In genomic region chr11:20470396-20470795, GRCm38 (mm10) we compare ENCODE assay signal across 25 mouse cellular contexts.
DNase-seq lines count a peak whose midpoint lies in the region; ATAC-seq and TF ChIP-seq lines count a peak whose summit lies in the region.
"Had no signal": no experiment of that assay in that cellular context is flagged by ENCODE, and none has a peak within 500 bp of the region (broad histone marks: within the 10 kb centered on the region; RNA-seq: fewer than 3 reads in every experiment).

No protein-coding gene starts in this region.

- no peak for TF ChIP-seq EP300 in liver, postnatal 0 days (IDR thresholded peaks at IDR 0.05; ENCODE audit: low read depth)

- no peaks in the 10 kb centered on the region for H3K27me3 ChIP-seq in liver, adult 2 months (ENCODE audit: control insufficient read depth, insufficient read depth, low read length)
- H3K27me3 ChIP-seq in liver, embryonic 12.5 days (replicated peaks) = no peaks in the 10 kb centered on the region
- H3K27me3 ChIP-seq in liver, postnatal 0 days (ENCODE audit: insufficient read depth, low read length) = no peaks in the 10 kb centered on the region
- no peaks in the 10 kb centered on the region for H3K27me3 ChIP-seq in forebrain, embryonic 13.5 days
- H3K27me3 ChIP-seq: embryonic facial prominence, embryonic 12.5 days; embryonic facial prominence, embryonic 15.5 days; forebrain, embryonic 15.5 days; hindbrain, embryonic 12.5 days; hindbrain, embryonic 15.5 days; Patski had no signal

- no peaks in the 10 kb centered on the region for H3K9me3 ChIP-seq in liver, embryonic 12.5 days (replicated peaks)
- H3K9me3 ChIP-seq in liver, postnatal 0 days (ENCODE audit: low read length) = no peaks in the 10 kb centered on the region
- no peaks in the 10 kb centered on the region for H3K9me3 ChIP-seq in forebrain, embryonic 13.5 days (replicated peaks)
- H3K9me3 ChIP-seq: embryonic facial prominence, embryonic 12.5 days; embryonic facial prominence, embryonic 15.5 days; forebrain, embryonic 15.5 days; G1E; heart, embryonic 10.5 days; heart, embryonic 13.5 days; hindbrain, embryonic 12.5 days; hindbrain, embryonic 15.5 days had no signal

- H3K9ac ChIP-seq in liver, adult 2 months (ENCODE audit: low read depth, low read length) = no peak overlapping the region
- no peak overlapping the region for H3K9ac ChIP-seq in liver, embryonic 12.5 days
- H3K9ac ChIP-seq in liver, postnatal 0 days (replicated peaks) = no peak overlapping the region
- H3K9ac ChIP-seq in forebrain, embryonic 13.5 days = no peak overlapping the region
- H3K9ac ChIP-seq: embryonic facial prominence, embryonic 12.5 days; embryonic facial prominence, embryonic 15.5 days; forebrain, embryonic 15.5 days; heart, embryonic 13.5 days; hindbrain, embryonic 12.5 days; hindbrain, embryonic 15.5 days had no signal

- ATAC-seq in liver, embryonic 12.5 days = no peak
- no peak for ATAC-seq in liver, postnatal 0 days
- no peak for ATAC-seq in forebrain, embryonic 13.5 days
- ATAC-seq: forebrain, embryonic 15.5 days had no signal

- peaks cover 16% of the 10 kb centered on the region; the same call in 1 of the 2 replicates for H3K4me1 ChIP-seq in liver, adult 2 months (ENCODE audit: control insufficient read depth, insufficient read depth, low read length)
- H3K4me1 ChIP-seq in liver, embryonic 12.5 days = peaks cover 18% of the 10 kb centered on the region
- peaks cover 27% of the 10 kb centered on the region for H3K4me1 ChIP-seq in liver, postnatal 0 days (ENCODE audit: insufficient read depth)
- H3K4me1 ChIP-seq in forebrain, embryonic 13.5 days = no peaks in the 10 kb centered on the region
- H3K4me1 ChIP-seq: embryonic facial prominence, embryonic 12.5 days; embryonic facial prominence, embryonic 15.5 days; forebrain, embryonic 15.5 days; hindbrain, embryonic 15.5 days had no signal

- no peak overlapping the region for H3K4me2 ChIP-seq in liver, embryonic 12.5 days
- H3K4me2 ChIP-seq in liver, postnatal 0 days (ENCODE audit: low read depth, low read length) = peak overlapping the region; percentile 55; the same call in 1 of the 2 replicates
- H3K4me2 ChIP-seq in forebrain, embryonic 13.5 days = no peak overlapping the region
- H3K4me2 ChIP-seq: embryonic facial prominence, embryonic 12.5 days; embryonic facial prominence, embryonic 15.5 days; forebrain, embryonic 15.5 days; heart, embryonic 13.5 days; hindbrain, embryonic 12.5 days; hindbrain, embryonic 15.5 days had no signal

- no peaks in the 10 kb centered on the region for H3K36me3 ChIP-seq in liver, adult 2 months (ENCODE audit: control insufficient read depth, insufficient read depth, low read length)
- H3K36me3 ChIP-seq in liver, embryonic 12.5 days = no peaks in the 10 kb centered on the region
- no peaks in the 10 kb centered on the region for H3K36me3 ChIP-seq in liver, postnatal 0 days (replicated peaks; ENCODE audit: insufficient read depth, low read length)
- H3K36me3 ChIP-seq in forebrain, embryonic 13.5 days (ENCODE audit: poor library complexity, severe bottlenecking) = no peaks in the 10 kb centered on the region
- H3K36me3 ChIP-seq: embryonic facial prominence, embryonic 12.5 days; embryonic facial prominence, embryonic 15.5 days; forebrain, embryonic 15.5 days; G1E; heart, embryonic 10.5 days; heart, embryonic 13.5 days; hindbrain, embryonic 12.5 days; hindbrain, embryonic 15.5 days had no signal

- H3K79me2 ChIP-seq in liver, adult 2 months (ENCODE audit: control insufficient read depth, insufficient read depth, low read length) = no peaks in the 10 kb centered on the region; the same call in 1 of the 2 replicates

- no peak overlapping the region for H3K4me3 ChIP-seq in liver, adult 2 months (ENCODE audit: insufficient read depth, low read depth, low read length)
- no peak overlapping the region for H3K4me3 ChIP-seq in liver, embryonic 12.5 days
- no peak overlapping the region for H3K4me3 ChIP-seq in liver, postnatal 0 days (ENCODE audit: low read depth, low read length)
- no peak overlapping the region for H3K4me3 ChIP-seq in forebrain, embryonic 13.5 days
- H3K4me3 ChIP-seq: embryonic facial prominence, embryonic 12.5 days; embryonic facial prominence, embryonic 15.5 days; forebrain, embryonic 15.5 days; heart, adult 2 months; heart, embryonic 10.5 days; heart, embryonic 13.5 days; hindbrain, embryonic 12.5 days; hindbrain, embryonic 15.5 days had no signal

- DNase-seq in liver, adult 2 months (ENCODE audit: extremely low read depth, low read depth, low spot score) = peak; percentile 58
- peak; percentile 57 for DNase-seq in lung, postnatal 36 days
- DNase-seq in lung, postnatal 10 days = no peak
- DNase-seq in R1 (ENCODE audit: low read depth, low spot score) = peak; percentile 70
- DNase-seq in liver, postnatal 0 days = no peak
- no peak for DNase-seq in neural tube, embryonic 10.5 days (ENCODE audit: extremely low spot score, low spot score)
- DNase-seq: adrenal gland, adult 2 months; adrenal gland, postnatal 14 days; cerebellum, adult 11 months; cerebellum, adult 2 months; cerebellum, adult 9-11 months; cerebellum, postnatal 25 days; gastrocnemius, postnatal 25 days; heart, adult 2 months had no signal

- TF ChIP-seq POLR2A in liver, adult 2 months (IDR thresholded peaks at IDR 0.05; ENCODE audit: extremely low read depth, insufficient read depth, low read length) = no peak

- 61% methylated on average over 6 of the region's 6 CpGs for WGBS in liver, adult 2 months
- WGBS in liver, embryonic 12.5 days (ENCODE audit: insufficient replicate concordance) = 75% methylated on average over 6 of the region's 6 CpGs
- 75% methylated on average over 6 of the region's 6 CpGs for WGBS in liver, postnatal 0 days (ENCODE audit: insufficient replicate concordance)
- WGBS in forebrain, embryonic 13.5 days = 82% methylated on average over 6 of the region's 6 CpGs

- TF ChIP-seq CTCF in liver, adult 2 months (IDR thresholded peaks at IDR 0.05; ENCODE audit: low read depth, low read length) = no peak
- no peak for TF ChIP-seq CTCF in liver, postnatal 0 days (IDR thresholded peaks at IDR 0.05; ENCODE audit: low read depth)

- peak overlapping the region; percentile 86 for H3K27ac ChIP-seq in liver, adult 2 months (replicated peaks; ENCODE audit: insufficient read depth, low read depth, low read length)
- H3K27ac ChIP-seq in liver, embryonic 12.5 days = no peak overlapping the region
- H3K27ac ChIP-seq in liver, postnatal 0 days (ENCODE audit: low read depth) = no peak overlapping the region
- H3K27ac ChIP-seq in forebrain, embryonic 13.5 days = no peak overlapping the region
- H3K27ac ChIP-seq: embryonic facial prominence, embryonic 12.5 days; embryonic facial prominence, embryonic 15.5 days; forebrain, embryonic 15.5 days; heart, adult 2 months; heart, embryonic 10.5 days; heart, embryonic 13.5 days; hindbrain, embryonic 12.5 days; hindbrain, embryonic 15.5 days had no signal

Comparison
In these comparisons a context has a peak if more than half of its experiments do, and no peak if none do; other contexts are left out.
1. DNase-seq: peak in liver, adult 2 months (single experiment), lung, postnatal 36 days (single experiment) and R1 (single experiment); none in lung, postnatal 10 days (single experiment), liver, postnatal 0 days (single experiment) and neural tube, embryonic 10.5 days (single experiment).